In genomic region chr7:19871137-19871621, GRCm38 (mm10) we compare ENCODE assay signal across 9 mouse cellular contexts. TPM values are rescaled to one million over a fixed set of nuclear protein-coding genes. Genes with fewer than 3 reads are reported as not detected.
DNase-seq lines count a peak whose midpoint lies in the region; ATAC-seq and TF ChIP-seq lines count a peak whose summit lies in the region.
"Had no signal": no experiment of that assay in that cellular context is flagged by ENCODE, and none has a peak within 500 bp of the region (broad histone marks: within the 10 kb centered on the region; RNA-seq: fewer than 3 reads in every experiment).

No protein-coding gene starts in this region.

- TF ChIP-seq CTCF in E14TG2a.4 (conservative IDR thresholded peaks at IDR 0.05; ENCODE audit: low read length) = no peak
- TF ChIP-seq CTCF in bone marrow macrophage, adult 2 months (IDR thresholded peaks at IDR 0.05; ENCODE audit: low read depth, low read length) = no peak

- peak overlapping the region; percentile 85 for H3K27ac ChIP-seq in bone marrow macrophage, adult 2 months (ENCODE audit: insufficient read depth, low read depth, low read length)
- H3K27ac ChIP-seq in forebrain, embryonic 14.5 days (ENCODE audit: low read depth, low read length) = no peak overlapping the region
- H3K27ac ChIP-seq in midbrain, embryonic 14.5 days (replicated peaks; ENCODE audit: low read depth, low read length) = no peak overlapping the region

- H3K9ac ChIP-seq in forebrain, embryonic 14.5 days (ENCODE audit: low read length) = no peak overlapping the region
- no peak overlapping the region for H3K9ac ChIP-seq in midbrain, embryonic 14.5 days (replicated peaks; ENCODE audit: low read length)

- H3K4me1 ChIP-seq in E14TG2a.4 (replicated peaks; ENCODE audit: low read depth, low read length) = peaks cover 43% of the 10 kb centered on the region
- peaks cover 32% of the 10 kb centered on the region for H3K4me1 ChIP-seq in bone marrow macrophage, adult 2 months (ENCODE audit: control insufficient read depth, insufficient read depth, low read length)
- no peaks in the 10 kb centered on the region for H3K4me1 ChIP-seq in forebrain, embryonic 14.5 days (ENCODE audit: control insufficient read depth, insufficient read depth, low read length)
- no peaks in the 10 kb centered on the region for H3K4me1 ChIP-seq in midbrain, embryonic 14.5 days (ENCODE audit: control insufficient read depth, insufficient read depth, low read length)

- H3K36me3 ChIP-seq in E14TG2a.4 (ENCODE audit: insufficient read depth, low read length) = no peaks in the 10 kb centered on the region
- H3K36me3 ChIP-seq in forebrain, embryonic 14.5 days (ENCODE audit: control insufficient read depth, insufficient read depth, low read length) = no peaks in the 10 kb centered on the region
- H3K36me3 ChIP-seq in midbrain, embryonic 14.5 days (ENCODE audit: control insufficient read depth, insufficient read depth, low read length) = no peaks in the 10 kb centered on the region

- H3K4me2 ChIP-seq in forebrain, embryonic 14.5 days (ENCODE audit: low read length) = no peak overlapping the region
- no peak overlapping the region for H3K4me2 ChIP-seq in midbrain, embryonic 14.5 days (ENCODE audit: low read length)

- no peaks in the 10 kb centered on the region for H3K9me3 ChIP-seq in E14TG2a.4 (ENCODE audit: low read length)
- H3K9me3 ChIP-seq in forebrain, embryonic 14.5 days (replicated peaks; ENCODE audit: control insufficient read depth, low read length) = no peaks in the 10 kb centered on the region
- H3K9me3 ChIP-seq in midbrain, embryonic 14.5 days (ENCODE audit: control insufficient read depth, low read length) = no peaks in the 10 kb centered on the region

- H3K4me3 ChIP-seq in E14TG2a.4 (replicated peaks; ENCODE audit: low read length) = 0 out of 2 replicates have a peak overlapping the region, but pooled peaks have one; percentile 32
- H3K4me3 ChIP-seq in bone marrow macrophage, adult 2 months (ENCODE audit: insufficient read depth, low read length) = peak overlapping the region; percentile 36
- H3K4me3 ChIP-seq in forebrain, embryonic 14.5 days (ENCODE audit: low read depth, low read length) = no peak overlapping the region
- H3K4me3 ChIP-seq in midbrain, embryonic 14.5 days (replicated peaks; ENCODE audit: low read depth, low read length) = no peak overlapping the region

- ATAC-seq in neutrophil, adult 5-6 weeks (ENCODE audit: extremely low read depth, insufficient number of reproducible peaks, low FRiP score, poor library complexity, severe bottlenecking) = peak; percentile 75
- ATAC-seq in forebrain, embryonic 14.5 days = no peak
- no peak for ATAC-seq in midbrain, embryonic 14.5 days (ENCODE audit: low FRiP score, low TSS enrichment)

- peak; percentile 20 for DNase-seq in liver
- DNase-seq in embryo, embryonic 10.5 days (ENCODE audit: low spot score) = no peak
- DNase-seq in forebrain, embryonic 14.5 days (ENCODE audit: low spot score) = no peak
- DNase-seq in midbrain, embryonic 14.5 days = no peak

- no peaks in the 10 kb centered on the region for H3K27me3 ChIP-seq in E14TG2a.4 (ENCODE audit: insufficient read depth, low read length)
- no peaks in the 10 kb centered on the region for H3K27me3 ChIP-seq in forebrain, embryonic 14.5 days (replicated peaks; ENCODE audit: control insufficient read depth, insufficient read depth, low read length)
- H3K27me3 ChIP-seq in midbrain, embryonic 14.5 days (ENCODE audit: control insufficient read depth, insufficient read depth, low read length) = no peaks in the 10 kb centered on the region

- no peak for TF ChIP-seq POLR2A in bone marrow macrophage, adult 2 months (IDR thresholded peaks at IDR 0.05; ENCODE audit: borderline replicate concordance, low read depth, low read length)

- WGBS in forebrain, embryonic 14.5 days = 70% methylated on average over 10 of the region's 10 CpGs
- WGBS in midbrain, embryonic 14.5 days = 73% methylated on average over 10 of the region's 10 CpGs

RNA-seq across cellular contexts. Expression of gene Ceacam16, which starts 10.1 kb away (rescaled TPM):
- polyA plus RNA-seq in bone marrow macrophage, adult 2 months (2012; ENCODE audit: insufficient read depth, insufficient read length, missing spikeins) = 1.6 and 3.5 TPM in 2 replicates
- total RNA-seq in neutrophil, adult 5-6 weeks (2017) = 3.3 and 5.2 TPM in 2 replicates
- not detected in 2 replicates for polyA plus RNA-seq in forebrain, embryonic 14.5 days (2014; fragmentation: Nextera tagmentation; extraction: Ambion mirVana)
- 0.90 TPM in 1 of 2 replicates, not detected in the other for polyA plus RNA-seq in midbrain, embryonic 14.5 days (2014; fragmentation: Nextera tagmentation; extraction: Ambion mirVana)
- polyA plus RNA-seq: embryonic facial prominence, embryonic 11.5 days; stomach, embryonic 14.5 days had no signal

RNA-seq across cellular contexts. Expression of gene Ceacam19, which starts 16.6 kb away (rescaled TPM):
- polyA plus RNA-seq in bone marrow macrophage, adult 2 months (2012; ENCODE audit: insufficient read depth, insufficient read length, missing spikeins) = 8.1 and 8.5 TPM in 2 replicates
- 0.47 TPM in 1 of 2 replicates, not detected in the other for total RNA-seq in neutrophil, adult 5-6 weeks (2017)
- not detected in 2 replicates for polyA plus RNA-seq in forebrain, embryonic 14.5 days (2014; fragmentation: Nextera tagmentation; extraction: Ambion mirVana)
- polyA plus RNA-seq in midbrain, embryonic 14.5 days (2014; fragmentation: Nextera tagmentation; extraction: Ambion mirVana) = not detected in 2 replicates
- polyA plus RNA-seq: embryonic facial prominence, embryonic 11.5 days had no signal

RNA-seq across cellular contexts. Expression of gene Gm19345, which starts 19.4 kb away (rescaled TPM):
- not detected in 2 replicates for polyA plus RNA-seq in bone marrow macrophage, adult 2 months (2012; ENCODE audit: insufficient read depth, insufficient read length, missing spikeins)
- total RNA-seq in neutrophil, adult 5-6 weeks (2017) = 1.6 TPM in 1 of 2 replicates, not detected in the other
- polyA plus RNA-seq in forebrain, embryonic 14.5 days (2014; fragmentation: Nextera tagmentation; extraction: Ambion mirVana) = 5.6 and 7.1 TPM in 2 replicates
- polyA plus RNA-seq in midbrain, embryonic 14.5 days (2014; fragmentation: Nextera tagmentation; extraction: Ambion mirVana) = 9.9 and 13.6 TPM in 2 replicates
- polyA plus RNA-seq: embryonic facial prominence, embryonic 11.5 days; stomach, embryonic 14.5 days had no signal

RNA-seq across cellular contexts. Expression of gene Bcl3, which starts 48.6 kb away (rescaled TPM):
- 60.7 and 72.2 TPM in 2 replicates for polyA plus RNA-seq in bone marrow macrophage, adult 2 months (2012; ENCODE audit: insufficient read depth, insufficient read length, missing spikeins)
- total RNA-seq in neutrophil, adult 5-6 weeks (2017) = 59.9 and 60.2 TPM in 2 replicates
- polyA plus RNA-seq in forebrain, embryonic 14.5 days (2014; fragmentation: Nextera tagmentation; extraction: Ambion mirVana) = 0.75 TPM in 1 of 2 replicates, not detected in the other
- 0.77 and 1.2 TPM in 2 replicates for polyA plus RNA-seq in midbrain, embryonic 14.5 days (2014; fragmentation: Nextera tagmentation; extraction: Ambion mirVana)

RNA-seq across cellular contexts. Expression of gene Pvr, which starts 49.8 kb away (rescaled TPM):
- polyA plus RNA-seq in bone marrow macrophage, adult 2 months (2012; ENCODE audit: insufficient read depth, insufficient read length, missing spikeins) = 13.0 and 16.9 TPM in 2 replicates
- total RNA-seq in neutrophil, adult 5-6 weeks (2017) = 6.8 and 9.2 TPM in 2 replicates
- 3.2 and 5.0 TPM in 2 replicates for polyA plus RNA-seq in forebrain, embryonic 14.5 days (2014; fragmentation: Nextera tagmentation; extraction: Ambion mirVana)
- polyA plus RNA-seq in midbrain, embryonic 14.5 days (2014; fragmentation: Nextera tagmentation; extraction: Ambion mirVana) = 4.9 and 8.2 TPM in 2 replicates

Comparison
In these comparisons a context has a peak if more than half of its experiments do, and no peak if none do; other contexts are left out.
1. H3K4me3 ChIP-seq: peak in E14TG2a.4 (single experiment) and bone marrow macrophage, adult 2 months (single experiment); none in forebrain, embryonic 14.5 days (single experiment) and midbrain, embryonic 14.5 days (single experiment).